Mouse (Mus musculus) embryo, embryonic 9.5 days (tissue): ENCODE results near the gene Slc16a8.
"Not testable (repeated sequence)": the region's sequence is repeated elsewhere in the genome, so short reads cannot be mapped to it uniquely, and the experiment has no call there.

Source experiments
- DNase-seq: peaks from one replicate; pipeline ENCODE4 v3.0.0-alpha.2; 2017; ENCODE audit errors: extremely low spot score

Gene Slc16a8

DNA sequence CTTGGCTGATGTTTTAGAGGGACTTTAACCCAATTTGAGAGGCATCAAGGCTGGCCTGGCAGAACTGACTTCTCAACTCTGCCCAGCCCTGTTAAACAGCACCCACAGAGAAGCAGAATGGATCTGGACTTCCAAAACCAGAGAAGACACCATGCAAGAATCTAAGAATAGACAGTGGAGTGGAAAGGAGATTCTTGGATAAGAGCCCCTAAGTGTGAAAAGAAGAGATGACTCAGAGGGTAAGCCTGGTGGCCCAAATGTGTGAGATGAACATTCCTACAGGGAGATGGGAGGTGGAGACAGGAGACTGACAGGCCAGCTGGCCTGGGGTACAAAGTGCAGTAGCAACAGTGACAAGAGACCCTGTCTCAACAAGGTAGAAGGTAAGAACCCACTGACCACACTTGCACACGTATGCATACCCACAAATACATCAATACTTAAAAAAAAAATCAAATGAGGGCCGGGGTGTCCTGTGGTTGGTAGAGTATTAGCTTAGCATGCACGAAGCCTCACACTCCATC is 8.3 kb upstream of the Slc16a8 start:
- no peak for DNase-seq

DNA sequence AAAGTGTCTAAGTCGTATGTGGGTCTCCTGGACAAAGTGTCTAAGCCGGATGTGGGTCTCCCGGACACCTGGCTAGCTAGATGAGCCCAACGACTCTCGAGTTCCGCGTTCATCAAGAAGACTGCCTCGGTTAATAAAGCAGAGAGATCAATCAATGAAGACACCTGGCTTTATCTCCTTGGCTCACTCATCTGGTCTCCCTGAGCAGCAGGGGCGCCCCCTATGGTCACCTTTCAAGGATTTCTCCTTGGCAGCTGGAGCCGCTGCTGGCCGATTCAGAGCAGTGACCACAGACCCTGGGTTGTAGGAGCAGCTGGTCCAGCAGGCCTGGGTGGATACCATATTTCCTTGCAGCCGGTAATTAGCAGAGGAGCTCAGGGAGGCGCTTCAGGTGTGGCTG is 7.8 kb upstream of the Slc16a8 start:
- peak; percentile 58 for DNase-seq

DNA sequence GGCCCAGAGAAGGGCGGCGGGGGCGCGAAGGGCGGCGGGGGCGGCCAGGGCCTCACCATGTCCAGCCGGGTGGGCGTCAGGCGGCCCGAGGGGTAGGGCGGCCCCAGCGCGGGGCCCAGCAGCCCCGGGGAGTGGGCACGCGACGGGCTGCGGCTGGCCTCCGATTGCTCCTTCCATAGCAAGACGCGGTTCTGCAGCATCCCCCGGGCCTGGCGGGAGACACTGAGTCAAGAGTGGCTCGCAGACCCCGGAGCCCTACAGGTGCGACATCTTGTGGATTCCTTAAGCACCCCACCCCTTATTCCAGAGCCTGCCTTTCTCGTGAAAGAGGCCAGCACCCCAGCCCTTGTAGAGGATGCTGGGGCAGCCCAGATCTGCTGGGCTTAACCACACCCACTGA is 7.2 kb upstream of the Slc16a8 start:
- peak; percentile 47 for DNase-seq

DNA sequence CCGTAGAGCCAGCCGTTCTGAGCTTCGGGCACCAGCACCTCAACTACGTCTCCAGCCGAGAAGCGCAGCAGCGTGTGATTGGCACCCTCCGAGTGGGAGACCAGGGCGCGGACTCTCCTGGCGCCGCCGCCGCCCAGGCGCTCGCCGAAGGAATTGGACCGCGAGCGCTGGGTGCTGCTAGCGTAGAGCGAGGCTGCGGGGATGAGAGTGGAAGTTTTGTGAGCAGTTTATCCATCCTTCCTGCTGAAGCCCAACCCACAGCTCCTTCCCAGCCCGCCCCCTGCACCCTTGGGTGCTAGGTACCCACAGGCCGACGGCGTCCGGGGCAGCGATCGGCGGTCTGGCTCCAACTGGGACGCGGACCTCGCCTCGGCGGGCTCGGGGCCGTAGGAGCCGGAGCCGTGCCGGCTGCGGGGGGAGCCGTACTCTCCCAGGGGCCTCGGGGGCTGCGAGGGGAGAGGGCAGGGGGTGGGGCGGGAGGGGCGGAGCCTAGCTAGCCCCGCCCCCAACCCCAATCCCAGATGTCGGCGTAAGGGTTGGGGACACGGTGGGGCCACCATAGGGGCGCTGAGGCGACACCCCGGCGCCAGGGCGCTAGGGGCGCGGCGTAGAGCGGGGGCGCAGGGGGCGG is 6.6 kb upstream of the Slc16a8 start:
- peak; percentile 45 for DNase-seq

DNA sequence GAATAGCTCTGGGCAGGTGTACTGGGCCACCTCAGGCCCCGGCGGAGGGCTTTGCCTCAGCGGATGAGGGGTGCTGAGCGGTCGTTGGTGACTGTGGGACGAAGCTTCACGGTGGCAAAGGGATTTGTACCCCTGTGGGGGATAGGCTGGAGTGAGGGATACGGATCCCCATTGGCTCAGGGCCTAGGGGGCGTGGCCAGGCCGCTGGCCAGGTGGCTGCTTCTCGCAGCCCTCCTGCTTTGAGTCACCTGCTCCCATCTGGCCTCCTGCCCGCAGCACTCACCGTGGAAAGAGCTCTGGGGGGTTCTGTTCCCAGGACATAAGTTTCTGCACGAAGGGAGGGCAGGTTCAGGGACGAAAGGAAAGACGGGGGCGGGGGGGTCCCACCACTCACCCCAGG is 4.0 kb upstream of the Slc16a8 start:
- no peak for DNase-seq

DNA sequence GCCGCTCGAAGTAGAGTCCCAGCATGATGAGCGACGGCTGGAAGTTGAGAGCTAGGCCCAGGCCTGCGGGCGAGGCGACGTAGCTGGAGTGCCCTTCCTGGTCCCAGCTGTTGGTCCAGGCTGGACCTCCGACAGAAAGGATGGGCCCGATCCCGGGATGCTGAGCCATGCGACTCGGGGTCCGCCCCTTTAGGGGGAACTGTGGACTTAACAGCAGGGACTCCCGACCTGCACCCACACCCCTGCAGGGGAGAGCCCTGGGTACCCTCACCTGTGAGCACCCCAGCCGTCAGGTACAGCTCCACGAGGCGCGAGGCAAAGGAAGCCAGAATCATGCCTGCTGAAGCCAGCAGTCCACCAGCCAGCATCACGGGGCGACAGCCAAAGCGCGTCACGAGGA is 2.0 kb downstream of the Slc16a8 start:
- DNase-seq: no peak

DNA sequence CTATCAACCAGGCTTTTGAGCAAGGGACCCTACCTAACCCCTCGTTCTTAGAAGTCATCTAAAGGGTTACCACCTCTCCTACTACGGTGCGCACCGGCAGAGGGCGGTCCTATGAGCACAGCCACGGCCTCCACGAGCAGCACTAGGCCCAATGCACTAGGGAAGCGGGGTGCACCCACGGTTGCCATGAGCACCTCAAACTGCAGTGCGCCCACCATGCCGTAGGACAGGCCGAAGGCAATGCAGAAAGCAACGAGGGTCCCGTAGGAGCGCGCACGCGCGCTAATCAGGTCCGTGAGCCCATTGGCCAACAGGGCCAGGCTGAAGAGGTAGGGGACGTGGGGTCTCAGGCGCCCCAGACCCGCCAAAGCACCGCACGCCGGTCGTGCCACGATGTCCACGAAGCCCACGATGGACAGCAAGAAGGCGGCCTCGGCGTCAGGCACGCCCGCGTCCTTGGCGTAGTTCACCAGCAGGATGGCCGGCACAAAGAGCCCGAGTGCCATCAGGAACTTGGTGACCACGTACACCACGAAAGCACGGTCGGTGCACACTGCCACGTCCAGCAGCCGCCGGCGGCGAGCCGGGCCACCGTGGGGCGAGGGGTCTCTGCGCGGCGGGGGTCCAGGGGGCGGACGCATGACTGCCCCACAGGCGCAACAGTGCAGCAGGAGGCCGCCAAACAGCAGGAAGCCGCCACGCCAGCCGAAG is 2.6 kb downstream of the Slc16a8 start:
- peak; percentile 42 for DNase-seq

DNA sequence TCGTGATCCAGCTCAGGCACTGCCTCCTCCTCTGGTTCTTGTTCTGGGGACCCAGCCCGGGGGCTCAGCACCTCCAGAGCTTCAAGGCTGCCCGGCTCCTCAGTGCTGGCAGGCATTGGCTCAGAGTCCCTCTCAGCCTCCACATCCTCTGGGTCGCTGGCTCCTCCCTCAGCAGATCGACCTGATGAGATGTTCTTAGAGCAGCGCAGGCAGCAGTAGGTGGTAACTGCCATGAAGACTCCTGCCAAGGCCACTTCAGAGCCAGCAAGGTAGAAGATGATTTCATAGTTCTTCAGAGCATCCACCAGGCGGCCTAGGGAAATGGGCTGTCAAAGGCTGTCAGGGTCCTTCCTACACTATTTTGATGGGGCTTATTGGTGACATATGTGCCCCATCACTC is 3.4 kb downstream of the Slc16a8 start:
- no peak for DNase-seq

DNA sequence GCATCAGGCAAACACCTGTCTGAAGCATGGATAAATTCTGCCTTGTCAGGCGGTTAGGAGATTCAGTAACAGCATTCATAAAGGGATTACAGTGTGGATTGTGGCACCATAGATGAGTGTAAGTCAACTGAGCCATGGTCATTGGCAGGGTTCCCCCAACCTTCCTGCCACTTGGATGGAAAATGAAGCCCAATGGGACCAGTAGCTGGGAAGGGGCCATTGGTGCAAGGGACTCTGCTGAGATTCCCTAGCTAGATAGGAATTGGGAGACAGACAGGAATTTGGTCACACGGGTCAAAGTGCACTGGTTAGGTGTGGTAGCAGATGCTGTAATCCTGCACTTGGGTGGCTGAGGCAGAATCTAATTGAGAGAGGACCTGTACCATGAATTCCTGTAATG is 4.3 kb downstream of the Slc16a8 start:
- no peak for DNase-seq

DNA sequence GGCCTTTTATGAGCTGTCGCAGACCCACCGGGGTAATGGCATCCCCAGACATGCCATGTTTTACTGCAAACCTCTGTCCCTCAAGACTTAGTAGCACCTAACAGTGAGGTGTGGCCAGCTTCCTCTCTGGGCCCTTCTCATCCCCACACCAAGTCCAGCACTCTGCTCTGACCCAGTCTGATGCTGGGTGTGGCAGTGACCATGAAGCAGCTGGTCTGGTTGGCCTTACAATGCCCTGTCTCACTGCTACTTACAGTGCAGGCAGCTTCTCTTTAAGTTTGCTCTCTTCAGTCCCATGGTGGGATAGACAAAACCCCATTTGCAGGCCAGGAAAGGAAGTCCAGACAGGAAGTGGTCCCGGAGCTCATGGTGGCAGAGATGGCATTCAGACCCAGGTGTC is 9.2 kb downstream of the Slc16a8 start:
- no peak for DNase-seq

DNA sequence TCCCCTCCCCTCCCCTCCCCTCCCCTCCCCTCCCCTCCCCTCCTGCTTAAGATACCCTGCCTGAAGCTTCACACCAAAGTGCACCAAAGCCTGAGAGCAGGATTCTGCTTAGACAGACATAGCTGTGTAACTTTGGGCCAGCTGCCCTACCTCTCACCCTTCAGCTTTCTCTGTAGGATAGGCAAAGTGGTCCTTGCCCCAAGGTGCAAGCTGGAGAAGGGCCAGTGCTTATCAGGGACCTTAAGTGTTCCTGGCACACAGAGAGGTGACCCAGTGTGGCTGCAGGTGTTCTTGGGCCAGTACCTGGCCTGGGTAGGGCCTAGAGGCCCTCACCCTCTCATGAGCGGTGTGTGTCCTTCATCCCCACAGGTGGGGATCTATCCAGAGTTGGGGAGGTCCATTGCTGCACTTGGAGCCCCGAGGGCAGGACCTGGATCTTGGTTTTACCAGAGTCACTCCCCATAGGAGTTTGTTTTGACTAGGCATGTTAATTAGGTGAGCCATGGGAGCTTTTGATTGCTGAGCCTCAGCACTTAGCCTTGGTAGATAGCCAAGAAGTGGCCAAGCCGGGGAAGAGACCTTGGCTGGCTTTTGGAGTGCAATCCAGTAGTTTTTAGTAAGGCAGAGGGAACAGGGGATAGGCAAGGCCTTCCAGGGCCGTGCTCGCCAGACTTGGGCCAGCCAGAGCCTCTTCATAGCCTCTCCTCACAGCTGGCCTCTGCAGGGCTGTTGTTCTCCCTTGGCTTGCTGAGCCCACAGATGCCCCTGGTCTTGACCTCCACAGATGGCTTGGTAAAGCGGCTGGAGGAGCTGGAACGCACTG is 10.3 kb downstream of the Slc16a8 start:
- DNase-seq: no peak

DNA sequence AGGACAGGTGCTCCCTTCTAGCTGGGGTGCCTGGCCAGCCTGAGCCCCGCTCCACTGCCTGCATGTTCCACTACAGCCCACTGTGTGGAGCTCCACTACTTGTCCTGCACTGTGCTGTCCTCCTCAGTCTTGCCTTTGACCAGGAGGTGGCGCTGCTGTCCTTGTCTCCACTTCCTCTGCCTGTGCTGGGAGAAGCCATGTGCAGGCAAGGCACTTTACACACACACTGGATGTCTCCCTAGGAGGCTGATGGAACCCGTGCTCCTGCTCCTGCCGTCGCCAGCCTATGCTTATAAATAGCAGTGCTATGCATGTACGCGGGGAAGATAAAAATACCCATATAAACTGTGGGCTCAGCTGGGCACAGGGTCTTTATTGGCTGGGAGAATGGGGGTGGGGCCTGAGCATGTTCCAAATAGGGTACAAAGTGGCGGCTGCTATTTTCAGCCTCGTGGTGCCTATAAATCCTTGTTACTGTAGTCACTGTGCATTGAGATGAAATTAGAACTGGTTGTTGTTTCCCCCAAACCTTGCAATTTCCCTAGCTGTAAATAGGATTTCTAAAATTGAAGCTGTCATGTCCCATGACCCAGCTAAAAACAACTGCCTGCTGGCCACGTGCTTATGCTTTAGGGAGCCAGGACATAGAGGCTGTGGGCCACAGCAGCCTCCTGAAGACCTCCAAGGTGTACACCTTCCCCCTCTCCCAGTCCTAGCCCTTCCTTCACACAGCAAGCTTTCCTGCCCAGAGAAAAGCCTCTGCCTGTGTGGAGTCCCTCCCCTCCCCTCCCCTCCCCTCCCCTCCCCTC is 11.1 kb downstream of the Slc16a8 start:
- peak; percentile 97 for DNase-seq

DNA sequence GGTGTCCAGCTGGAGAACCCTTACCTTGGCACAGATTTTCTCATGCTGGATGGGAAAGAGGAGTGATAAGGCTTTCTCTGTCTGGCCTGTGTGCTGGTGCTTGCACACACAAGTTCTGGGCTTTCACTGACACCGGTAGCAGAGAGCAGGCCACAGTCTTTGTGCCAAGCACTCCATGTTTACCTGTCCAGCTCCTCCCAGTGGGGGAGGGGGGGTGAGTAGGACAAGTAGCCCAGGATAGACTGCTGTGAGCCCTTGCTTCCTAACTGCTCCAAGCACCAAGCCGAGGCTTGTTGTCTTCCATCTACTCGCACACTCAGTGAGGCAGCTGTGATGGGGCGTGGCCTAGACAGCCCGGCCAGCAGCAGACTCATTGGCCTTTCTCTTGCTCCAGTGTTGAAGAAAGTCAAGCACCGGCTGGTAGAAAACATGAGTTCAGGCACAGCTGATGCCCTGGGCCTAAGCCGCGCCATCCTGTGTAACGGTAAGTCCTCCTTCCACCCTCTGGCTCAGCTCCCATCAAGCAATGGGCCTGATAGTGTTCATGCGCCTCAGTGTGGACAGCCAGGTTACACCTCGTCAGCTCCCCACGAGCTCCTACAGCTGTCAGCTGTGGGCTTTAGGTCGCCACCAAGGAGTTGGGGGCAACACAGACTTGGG is 11.9 kb downstream of the Slc16a8 start:
- DNase-seq: no peak

DNA sequence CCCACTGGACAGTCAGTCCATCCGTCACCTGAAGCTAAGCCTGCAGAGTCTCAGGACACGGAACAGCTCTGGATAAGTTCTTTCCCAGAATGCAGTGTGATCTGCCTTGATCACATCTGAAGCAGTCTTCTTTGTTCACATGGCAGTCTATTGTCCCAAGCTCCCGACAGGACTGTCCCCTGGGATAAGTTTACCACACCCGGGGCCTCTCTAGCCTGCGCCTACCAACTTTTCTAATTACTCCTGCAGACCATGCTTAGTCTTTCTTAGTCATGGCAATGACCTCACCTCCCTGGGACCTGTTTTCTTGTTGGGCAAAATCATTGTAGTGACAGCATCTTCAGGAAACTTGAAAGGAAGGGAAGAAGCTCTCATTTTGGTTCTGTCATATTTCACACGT is 16.5 kb downstream of the Slc16a8 start:
- no peak for DNase-seq

DNA sequence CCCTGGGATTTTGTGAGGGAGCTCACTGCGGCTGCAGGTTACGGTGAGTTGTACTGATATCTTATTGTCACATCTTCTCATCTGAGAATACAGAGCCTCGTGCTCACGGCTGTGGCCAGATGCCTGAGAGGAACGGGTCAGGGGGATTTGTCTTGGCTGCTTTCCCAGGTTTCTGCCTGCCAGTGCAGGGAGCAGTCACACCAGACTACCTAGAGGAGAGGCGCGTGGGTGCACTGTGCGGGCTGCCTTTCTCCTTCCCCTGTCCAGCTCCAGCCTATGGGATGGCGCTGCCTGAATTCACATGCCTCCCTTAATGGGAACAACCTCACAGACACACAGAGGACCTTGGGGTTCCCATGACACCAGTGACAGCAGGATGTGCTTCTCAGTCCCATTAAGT is 19.3 kb downstream of the Slc16a8 start:
- DNase-seq: no peak

DNA sequence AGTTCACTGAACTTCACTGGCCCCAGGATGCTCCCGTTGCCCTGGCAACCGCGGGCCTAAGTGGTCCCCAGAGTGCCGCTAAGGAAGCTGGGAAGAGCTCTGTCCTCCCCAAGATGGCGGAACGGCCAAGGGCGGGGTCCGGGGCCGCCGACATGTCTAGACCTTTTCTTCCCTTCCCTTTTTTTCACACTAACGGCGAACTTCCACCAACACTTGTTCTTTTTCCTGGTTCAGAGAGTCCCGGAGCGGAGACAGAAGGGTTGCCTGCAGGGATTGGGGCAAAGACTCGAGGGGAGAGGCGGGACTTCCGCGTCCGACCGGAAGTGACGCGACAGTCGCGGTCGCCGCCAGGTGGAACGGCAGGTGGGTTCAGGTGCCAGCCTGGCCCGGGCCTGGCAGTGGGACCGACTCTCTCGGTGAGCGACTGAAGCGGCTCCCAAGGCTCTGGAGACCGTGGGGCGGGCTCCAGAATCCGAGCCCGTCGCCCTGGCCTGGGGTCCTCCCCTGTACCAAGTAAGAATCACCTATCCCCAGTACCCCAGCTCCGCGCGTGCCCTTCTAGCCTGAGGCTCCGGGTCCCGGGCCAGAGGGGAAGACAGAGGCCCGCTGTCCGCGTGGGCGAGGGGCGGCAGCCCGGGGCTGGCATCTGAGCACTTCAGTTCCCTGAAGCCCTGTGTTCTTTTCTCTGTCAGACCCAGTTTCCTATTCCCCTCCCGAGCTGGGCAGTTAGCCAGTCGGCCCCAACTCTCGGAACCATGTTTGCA is 25.3 kb downstream of the Slc16a8 start, which contains the start of the genes Pick1 and Gm49486:
Gene Pick1, plus strand, starts transcription at position 116 of the 764 bp plus-strand sequence.
Gene Gm49486, plus strand, starts transcription at position 334 of the 764 bp plus-strand sequence.
- DNase-seq: peak; percentile 89

DNA sequence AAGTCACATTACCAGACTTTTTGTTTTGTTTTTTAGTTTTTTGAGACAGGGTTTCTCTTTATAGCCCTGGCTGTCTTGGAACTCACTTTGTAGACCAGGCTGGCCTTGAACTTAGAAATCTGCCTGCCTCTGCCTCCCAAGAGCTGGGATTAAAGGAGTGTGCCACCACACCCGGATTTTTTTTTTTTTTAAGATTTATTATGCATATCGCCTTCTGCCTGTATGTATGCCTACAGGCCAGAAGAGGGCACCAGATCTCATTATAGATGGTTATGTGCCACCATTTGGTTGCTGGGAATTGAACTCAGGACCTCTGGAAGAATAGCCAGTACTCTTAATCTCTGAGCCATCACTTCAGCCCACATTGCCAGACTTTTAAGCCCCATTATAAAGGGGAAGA is 28.8 kb downstream of the Slc16a8 start:
- DNase-seq: not testable (repeated sequence)

DNA sequence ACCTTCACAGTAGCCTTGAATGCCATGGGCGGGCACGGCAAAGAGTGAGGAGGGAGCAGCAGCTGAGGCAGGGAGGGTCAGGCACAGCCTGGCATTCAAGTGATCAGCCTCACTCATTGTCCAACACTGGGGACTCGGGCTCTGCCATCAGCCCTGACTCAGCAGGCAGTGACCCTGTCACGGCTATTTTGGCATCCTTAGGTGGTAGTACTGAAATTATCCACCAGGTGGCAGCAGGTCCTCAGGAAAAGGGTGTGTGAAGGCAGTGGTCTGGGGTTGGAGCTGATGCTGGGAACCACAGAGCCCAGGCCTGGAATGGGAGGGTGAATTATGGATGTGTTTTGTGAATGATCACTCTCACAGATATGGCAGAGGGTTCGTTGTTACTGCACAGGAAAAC is 29.9 kb downstream of the Slc16a8 start:
- DNase-seq: peak; percentile 95

DNA sequence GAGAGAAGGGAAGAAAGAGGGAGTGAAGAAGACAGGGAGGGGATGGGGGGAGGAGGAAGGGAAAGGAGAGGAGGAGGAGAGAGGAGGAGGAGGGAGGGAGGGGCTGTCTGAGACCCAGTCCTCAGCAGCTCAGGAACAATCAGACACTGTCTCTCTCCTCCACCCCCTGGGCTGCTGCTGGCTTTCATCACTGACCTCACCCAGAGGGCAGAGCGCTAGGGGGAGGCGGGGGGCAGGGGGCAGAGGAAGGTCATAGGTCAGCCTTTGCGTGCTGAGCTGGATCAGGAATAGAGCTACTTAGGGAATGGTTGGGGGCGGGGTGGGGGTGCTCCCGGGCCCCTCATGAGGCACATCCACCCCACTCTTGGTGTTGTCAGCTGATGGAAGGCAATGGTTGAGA is 30.9 kb downstream of the Slc16a8 start:
- DNase-seq: peak; percentile 80

DNA sequence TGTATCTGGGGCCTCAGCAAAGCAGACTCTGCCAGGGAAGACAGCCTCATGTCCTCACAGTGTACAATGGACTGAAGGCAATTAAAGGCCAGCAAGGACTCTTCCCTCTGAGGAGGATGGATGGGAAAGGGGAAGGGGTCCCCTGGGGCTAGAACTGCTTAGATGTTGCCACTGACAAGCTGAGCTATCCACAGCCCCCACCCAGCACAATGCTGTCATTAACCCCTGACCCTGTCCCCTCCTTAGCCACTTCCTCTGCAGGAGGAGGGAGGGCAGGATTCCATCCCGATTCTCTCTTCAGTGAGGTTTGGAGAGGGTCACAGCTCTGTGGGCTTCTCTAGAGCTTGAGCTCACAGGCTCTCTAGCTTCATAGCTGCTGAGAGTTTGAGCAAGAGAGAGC is 35.0 kb downstream of the Slc16a8 start:
- peak; percentile 82 for DNase-seq
